Mouse (Mus musculus) kidney, adult 2 months (tissue): Measurements from ENCODE around the gene Pik3r1. TPM values are rescaled to one million over a fixed set of nuclear protein-coding genes. Genes with fewer than 3 reads are reported as not detected.

Source experiments
- DNase-seq: peaks from one replicate; pipeline ENCODE4 v3.0.0; 2021
- H3K27ac ChIP-seq: fragments of 200-500 bp; 2 replicates; pipeline ENCODE4 v1.5.1; 2012; ENCODE audit warnings: low read depth, low read length, control low read depth, inconsistent platforms; ENCODE audit not compliant: insufficient read depth
- H3K27me3 ChIP-seq: fragments of 200-500 bp; replicated peaks from 2 replicates; pipeline ENCODE4 v1.6.1; 2012; ENCODE audit warnings: mild to moderate bottlenecking, moderate library complexity, low read length, inconsistent platforms; ENCODE audit not compliant: control insufficient read depth, insufficient read depth
- H3K36me3 ChIP-seq: fragments of 200-500 bp; 2 replicates; pipeline ENCODE4 v1.6.1; 2012; ENCODE audit warnings: mild to moderate bottlenecking, moderate library complexity, low read length, inconsistent platforms; ENCODE audit not compliant: control insufficient read depth, insufficient read depth
- H3K4me1 ChIP-seq: fragments of 200-500 bp; 2 replicates; pipeline ENCODE4 v1.6.1; 2011; ENCODE audit warnings: low read length; ENCODE audit not compliant: control insufficient read depth, insufficient read depth
- H3K4me3 ChIP-seq: fragments of 200-500 bp; 2 replicates; pipeline ENCODE4 v1.5.1; 2011; ENCODE audit warnings: mild to moderate bottlenecking, low read depth, low read length, control low read depth; ENCODE audit not compliant: insufficient read depth
- CTCF ChIP-seq: fragments of 200-500 bp; conservative IDR thresholded peaks from 2 replicates; pipeline ENCODE4 v1.5.1; 2011; ENCODE audit warnings: low read depth, mild to moderate bottlenecking, control low read depth, low read length, moderate library complexity, mixed read lengths; ENCODE audit not compliant: insufficient read depth, insufficient read length
- POLR2A ChIP-seq: fragments of 200-500 bp; IDR thresholded peaks from one replicate; pipeline ENCODE4 v1.6.1; 2011; ENCODE audit warnings: low read depth, low read length, control low read depth
- WGBS: fragments of 180-500 bp; shearing (Covaris S2); methylation state at CpG from one replicate; pipeline ENCODE4 v1.1.7; 2018; 5-methylcytosine and 5-hydroxymethylcytosine counted together
- polyA plus RNA-seq: library from polyadenylated mRNA; depleted of rRNA; stranded (reverse); fragments of >200 nt; gene quantifications from 2 replicates; pipeline ENCODE4 v1.2.3, GENCODE M21; 2012

The Pik3r1 gene
- polyA plus RNA-seq, 1 experiment: 21.2 TPM

GRCm38 (mm10) chr13:101729248-101730055 lies 38.6 kb downstream of the Pik3r1 start:
- no peak for TF ChIP-seq CTCF
- no peak for TF ChIP-seq POLR2A
- H3K27ac ChIP-seq: peak overlapping the region; percentile 37; the same call in 1 of the 2 replicates
- H3K36me3 ChIP-seq: no peaks in the 10 kb centered on the region; the same call in 1 of the 2 replicates
- no peak for DNase-seq
- H3K4me1 ChIP-seq: peaks cover 19% of the 10 kb centered on the region
- H3K27me3 ChIP-seq: no peaks in the 10 kb centered on the region
- H3K4me3 ChIP-seq: no peak overlapping the region
- WGBS: 79% methylated on average over 4 of the region's 4 CpGs

DNA sequence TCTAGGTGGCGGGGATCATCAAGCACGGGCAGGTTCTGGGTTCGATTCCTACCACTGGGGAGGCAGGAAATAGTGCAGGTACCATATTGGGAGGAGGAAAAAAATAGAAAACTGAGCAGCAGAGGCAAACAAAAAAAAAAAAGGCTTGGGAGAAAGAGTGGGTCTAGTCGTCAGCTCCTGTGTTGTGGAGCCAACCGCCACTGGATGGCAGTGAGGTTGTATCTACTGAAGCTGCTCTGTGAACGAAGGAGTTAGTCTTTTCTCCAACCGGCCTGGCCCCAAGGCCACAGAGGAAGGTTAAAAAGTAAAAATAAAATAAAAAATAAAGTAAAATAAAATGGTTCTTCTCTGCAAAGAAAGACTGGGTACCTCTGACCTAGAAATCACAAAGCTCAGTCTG lies 39.2 kb downstream of the Pik3r1 start:
- H3K27ac ChIP-seq: 0 out of 2 replicates have a peak overlapping the region, but pooled peaks have one; percentile 62

DNA sequence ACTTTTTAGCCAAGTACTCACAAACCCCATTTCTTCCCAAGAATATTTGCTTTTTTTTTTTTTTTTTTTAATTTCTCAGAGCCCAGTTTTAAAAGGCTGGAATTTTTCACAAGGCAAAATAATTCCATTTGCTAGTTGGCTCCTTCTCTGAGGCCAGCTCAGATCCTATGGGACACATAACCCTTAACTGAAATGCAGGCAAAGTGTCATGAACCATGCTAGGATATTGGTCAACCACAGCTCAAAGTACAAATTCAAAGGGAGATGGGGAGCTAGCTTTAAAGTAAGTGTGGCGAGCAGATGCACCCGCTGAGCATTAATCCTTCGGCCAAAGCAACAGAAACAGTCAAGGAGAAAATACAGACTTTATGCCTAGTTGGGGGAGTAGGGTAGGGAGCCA lies 39.7 kb downstream of the Pik3r1 start:
- no peak overlapping the region for H3K4me3 ChIP-seq
- peaks cover 20% of the 10 kb centered on the region for H3K4me1 ChIP-seq
- H3K27me3 ChIP-seq: no peaks in the 10 kb centered on the region
- no peak for DNase-seq
- no peak for TF ChIP-seq POLR2A
- TF ChIP-seq CTCF: no peak
- peak overlapping the region; percentile 62; the same call in 1 of the 2 replicates for H3K27ac ChIP-seq
- H3K36me3 ChIP-seq: no peaks in the 10 kb centered on the region; the same call in 1 of the 2 replicates
- 65% methylated on average over 3 of the region's 3 CpGs for WGBS

More for the DNA sequence above, 39.2 kb downstream of the Pik3r1 start:
- TF ChIP-seq POLR2A (no peak), CTCF (peak; percentile 70)
- 56% methylated on average over 7 of the region's 7 CpGs for WGBS
- no peaks in the 10 kb centered on the region; the same call in 1 of the 2 replicates for H3K36me3 ChIP-seq
- H3K4me3 ChIP-seq: no peak overlapping the region
- peaks cover 22% of the 10 kb centered on the region for H3K4me1 ChIP-seq
- DNase-seq: peak; percentile 60
- no peaks in the 10 kb centered on the region for H3K27me3 ChIP-seq

- H3K27ac ChIP-seq: no peak overlapping the region
- no peaks in the 10 kb centered on the region; the same call in 1 of the 2 replicates for H3K36me3 ChIP-seq
- peaks cover 16% of the 10 kb centered on the region for H3K4me1 ChIP-seq
- no peaks in the 10 kb centered on the region for H3K27me3 ChIP-seq
- H3K4me3 ChIP-seq: no peak overlapping the region
- WGBS: 62% methylated on average over 5 of the region's 5 CpGs
- DNase-seq: no peak
- TF ChIP-seq POLR2A (no peak), CTCF (no peak)
Observed at GRCm38 (mm10) chr13:101727837-101728236, 40.2 kb downstream of the Pik3r1 start.

DNA sequence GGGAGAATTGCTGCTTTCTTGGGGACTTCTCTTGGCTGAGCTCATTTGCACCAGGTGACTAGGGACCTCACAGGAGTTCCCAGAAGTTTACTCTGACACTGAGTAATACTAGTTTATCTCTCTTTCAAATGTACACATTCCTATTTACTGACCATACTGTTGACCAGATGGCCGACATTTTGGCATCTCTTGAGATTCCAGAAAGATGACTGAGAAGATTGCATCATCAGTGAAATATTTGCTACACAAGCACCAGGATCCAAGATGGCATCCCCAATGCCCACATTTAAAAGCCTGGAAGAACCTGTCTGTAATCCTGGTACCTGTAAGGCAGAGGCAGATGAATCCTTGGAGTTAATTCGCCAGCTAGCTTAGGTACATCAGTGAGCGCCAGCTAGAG lies 41.1 kb downstream of the Pik3r1 start:
- H3K4me3 ChIP-seq: no peak overlapping the region
- TF ChIP-seq CTCF (no peak), POLR2A (no peak)
- 88% methylated on average over 3 of the region's 3 CpGs for WGBS
- H3K27ac ChIP-seq: no peak overlapping the region
- no peak for DNase-seq
- no peaks in the 10 kb centered on the region; the same call in 1 of the 2 replicates for H3K36me3 ChIP-seq
- peaks cover 20% of the 10 kb centered on the region for H3K4me1 ChIP-seq
- no peaks in the 10 kb centered on the region for H3K27me3 ChIP-seq

DNA sequence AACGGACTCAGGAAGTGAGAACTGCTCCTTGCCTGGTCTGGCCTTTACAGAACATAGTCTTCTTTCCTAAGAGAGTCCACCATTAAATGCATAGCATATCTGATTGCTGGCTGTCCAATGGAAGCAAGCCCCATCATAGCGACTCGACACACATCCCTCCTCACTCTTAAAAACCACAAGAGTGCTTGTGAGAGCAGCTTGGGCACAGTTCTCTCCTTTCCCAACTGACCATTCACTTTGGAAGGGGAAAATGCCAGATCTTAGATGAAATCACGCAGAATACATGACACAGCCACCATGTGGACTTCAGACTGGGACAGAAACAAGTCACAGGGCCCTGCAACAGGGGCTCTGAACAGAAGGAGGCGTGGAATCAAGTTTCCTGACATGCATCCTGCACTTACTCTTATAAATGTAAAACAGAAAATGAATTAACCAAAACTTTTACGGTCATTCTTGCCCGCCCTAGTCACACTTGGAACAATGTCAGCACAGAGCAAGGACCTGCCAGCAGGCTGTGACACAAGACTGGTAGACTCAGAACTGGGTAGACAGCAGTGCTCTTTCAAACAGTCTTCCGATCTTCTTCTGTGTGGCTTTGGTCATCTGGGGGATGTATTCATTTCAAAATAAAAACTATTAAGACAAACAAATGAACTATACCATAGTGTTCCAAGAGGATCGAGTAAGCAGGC lies 46.0 kb downstream of the Pik3r1 start:
- TF ChIP-seq POLR2A (no peak), CTCF (no peak; the same call in 1 of the 2 replicates)
- WGBS: 74% methylated on average over 9 of the region's 9 CpGs
- Histone ChIP-seq H3K4me3 (no peak overlapping the region), H3K36me3 (no peaks in the 10 kb centered on the region; the same call in 1 of the 2 replicates), H3K4me1 (peaks cover 16% of the 10 kb centered on the region), H3K27me3 (no peaks in the 10 kb centered on the region), H3K27ac (no peak overlapping the region)
- no peak for DNase-seq

DNA sequence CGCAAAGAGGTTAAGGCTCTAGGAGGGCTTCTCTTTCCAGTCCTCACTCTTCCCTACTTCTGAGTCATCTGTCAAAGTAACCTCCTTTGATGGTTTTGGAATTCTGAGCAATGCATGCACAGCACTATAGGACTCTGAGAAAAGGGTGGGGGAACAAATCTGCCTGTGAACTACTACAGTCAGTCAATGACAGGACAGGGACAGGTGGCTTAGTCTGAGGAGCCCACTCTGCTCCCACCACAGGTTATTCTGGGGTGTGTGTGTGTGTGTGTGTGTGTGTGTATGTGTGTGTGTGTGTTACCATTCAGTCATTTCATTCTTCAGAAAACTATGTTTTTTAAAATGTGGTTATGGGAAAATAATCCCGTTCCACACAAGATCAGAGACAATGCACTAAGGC lies 46.9 kb downstream of the Pik3r1 start:
- no peak overlapping the region for H3K4me3 ChIP-seq
- no peaks in the 10 kb centered on the region for H3K27me3 ChIP-seq
- H3K4me1 ChIP-seq: peaks cover 16% of the 10 kb centered on the region
- no peak overlapping the region for H3K27ac ChIP-seq
- no peaks in the 10 kb centered on the region; the same call in 1 of the 2 replicates for H3K36me3 ChIP-seq
- no peak for DNase-seq
- no peak for TF ChIP-seq POLR2A
- no peak for TF ChIP-seq CTCF
- 80% methylated on average over 2 of the region's 2 CpGs for WGBS
